Mouse (Mus musculus) urinary bladder, postnatal 14 days (tissue): ENCODE data around the gene Mfap1a.
A peak's percentile ranks its signal among the peaks of the same experiment; 100 is the strongest.

ENCODE experiments used
- DNase-seq: peaks from one replicate; pipeline ENCODE4 v3.0.0; 2021; ENCODE audit warnings: low spot score

The Mfap1a gene

DNA sequence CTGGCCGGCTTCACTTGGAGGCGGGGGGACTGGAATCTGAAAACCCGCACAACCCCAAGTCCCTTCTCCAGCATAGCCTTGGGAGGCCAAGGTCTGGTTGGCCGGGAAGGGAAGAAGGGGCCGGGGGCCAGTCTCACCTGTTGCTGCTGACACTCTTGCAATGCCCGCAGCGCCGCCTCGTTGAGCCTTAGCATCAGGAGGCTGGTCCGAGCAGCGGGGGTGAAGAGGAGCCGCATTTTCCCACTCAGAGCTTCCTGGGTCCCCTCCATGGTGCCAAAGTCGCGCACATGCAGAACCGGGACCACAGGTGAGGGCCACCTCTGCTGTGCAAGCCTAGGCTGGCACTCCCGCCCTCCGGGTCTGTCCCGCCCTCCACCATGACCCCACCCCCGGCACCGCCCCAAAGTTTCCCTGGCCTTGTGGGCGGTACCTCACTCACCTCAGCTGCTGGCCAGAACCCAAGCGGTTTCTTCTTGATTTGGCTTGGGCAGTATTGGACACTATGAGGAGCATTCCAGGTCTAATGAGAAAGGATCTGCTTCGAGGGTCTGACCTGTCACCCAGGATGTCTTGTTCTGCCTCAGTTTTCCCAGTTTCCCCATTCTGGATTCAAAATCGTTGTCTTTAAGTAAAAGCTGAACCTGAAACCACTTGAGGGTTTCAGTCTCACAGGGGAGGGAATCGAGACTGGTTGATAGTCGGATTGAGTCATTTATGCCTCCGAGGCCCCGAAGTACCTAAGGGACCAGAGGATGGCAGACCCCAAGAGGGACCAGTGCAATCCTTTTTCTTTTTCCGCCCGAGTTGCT lies 64.0 kb downstream of the Mfap1a start:
- DNase-seq, result peak; percentile 83
